ENCODE assay signal across 11 mouse cellular contexts in genomic region chr13:54101031-54101820, GRCm38 (mm10). TPM values are rescaled to one million over a fixed set of nuclear protein-coding genes. Genes with fewer than 3 reads are reported as not detected.
DNase-seq lines count a peak whose midpoint lies in the region; ATAC-seq and TF ChIP-seq lines count a peak whose summit lies in the region.
"Had no signal": no experiment of that assay in that cellular context is flagged by ENCODE, and none has a peak within 500 bp of the region (broad histone marks: within the 10 kb centered on the region; RNA-seq: fewer than 3 reads in every experiment).

No protein-coding gene starts in this region.

- peaks cover 2% of the 10 kb centered on the region; the same call in 1 of the 2 replicates for H3K36me3 ChIP-seq in midbrain, embryonic 11.5 days (ENCODE audit: control insufficient read depth, insufficient read depth, low read length)
- 0 out of 2 replicates have a peak, but pooled peaks cover 3% of the 10 kb centered on the region for H3K36me3 ChIP-seq in midbrain, embryonic 16.5 days (ENCODE audit: control insufficient read depth, insufficient read depth, low read length)
- no peaks in the 10 kb centered on the region for H3K36me3 ChIP-seq in forebrain, embryonic 11.5 days (ENCODE audit: control insufficient read depth, insufficient read depth, low read length)

- no peak for ATAC-seq in midbrain, embryonic 11.5 days (ENCODE audit: low FRiP score)
- no peak for ATAC-seq in midbrain, embryonic 16.5 days
- ATAC-seq in forebrain, embryonic 11.5 days (replicated peaks; ENCODE audit: low FRiP score): no peak
- ATAC-seq in cerebellum, adult (ENCODE audit: insufficient number of reproducible peaks, low FRiP score, low TSS enrichment): no peak
- ATAC-seq: forebrain, embryonic 14.5 days; midbrain, embryonic 13.5 days had no signal

- no peak for TF ChIP-seq POLR2A in cortical plate, adult 2 months (IDR thresholded peaks at IDR 0.05; ENCODE audit: extremely low read depth, insufficient read depth, low read length)

- H3K27me3 ChIP-seq in midbrain, embryonic 11.5 days (ENCODE audit: control insufficient read depth, insufficient read depth, low read length): no peaks in the 10 kb centered on the region
- no peaks in the 10 kb centered on the region for H3K27me3 ChIP-seq in midbrain, embryonic 16.5 days (ENCODE audit: control insufficient read depth, insufficient read depth, low read depth, low read length)
- H3K27me3 ChIP-seq in forebrain, embryonic 11.5 days (ENCODE audit: control insufficient read depth, insufficient read depth, low read length): no peaks in the 10 kb centered on the region
- H3K27me3 ChIP-seq: midbrain, embryonic 13.5 days had no signal

- no peak overlapping the region for H3K4me2 ChIP-seq in midbrain, embryonic 11.5 days
- H3K4me2 ChIP-seq in midbrain, embryonic 16.5 days (ENCODE audit: low read length): no peak overlapping the region
- no peak overlapping the region for H3K4me2 ChIP-seq in forebrain, embryonic 11.5 days (ENCODE audit: low read depth, low read length, severe bottlenecking)
- H3K4me2 ChIP-seq: midbrain, embryonic 13.5 days had no signal

- TF ChIP-seq CTCF in cortical plate, adult 2 months (IDR thresholded peaks at IDR 0.05; ENCODE audit: extremely low read depth, insufficient read depth, low read length): no peak

- peaks cover 4% of the 10 kb centered on the region; the same call in 1 of the 2 replicates for H3K4me1 ChIP-seq in midbrain, embryonic 11.5 days (ENCODE audit: control insufficient read depth, insufficient read depth, low read length)
- H3K4me1 ChIP-seq in midbrain, embryonic 16.5 days (ENCODE audit: control insufficient read depth, insufficient read depth, low read length): no peaks in the 10 kb centered on the region
- H3K4me1 ChIP-seq in cortical plate, adult 2 months (ENCODE audit: control insufficient read depth, insufficient read depth, low read length): peaks cover 16% of the 10 kb centered on the region
- no peaks in the 10 kb centered on the region for H3K4me1 ChIP-seq in forebrain, embryonic 11.5 days (replicated peaks; ENCODE audit: control insufficient read depth, insufficient read depth, low read length)

- H3K9me3 ChIP-seq in midbrain, embryonic 11.5 days (ENCODE audit: control insufficient read depth, low read length): no peaks in the 10 kb centered on the region
- H3K9me3 ChIP-seq in midbrain, embryonic 16.5 days (replicated peaks; ENCODE audit: control insufficient read depth, low read length, poor library complexity, severe bottlenecking): no peaks in the 10 kb centered on the region
- H3K9me3 ChIP-seq in forebrain, embryonic 11.5 days (ENCODE audit: control insufficient read depth, low read length): no peaks in the 10 kb centered on the region
- H3K9me3 ChIP-seq: midbrain, embryonic 13.5 days had no signal

- no peak overlapping the region for H3K9ac ChIP-seq in midbrain, embryonic 11.5 days (ENCODE audit: low read length)
- no peak overlapping the region for H3K9ac ChIP-seq in midbrain, embryonic 16.5 days (ENCODE audit: low read depth, low read length)
- H3K9ac ChIP-seq in forebrain, embryonic 11.5 days (ENCODE audit: low read length): no peak overlapping the region
- H3K9ac ChIP-seq: midbrain, embryonic 13.5 days had no signal

- no peak overlapping the region for H3K4me3 ChIP-seq in midbrain, embryonic 11.5 days (ENCODE audit: low read depth, low read length)
- no peak overlapping the region for H3K4me3 ChIP-seq in midbrain, embryonic 16.5 days (ENCODE audit: low read depth, low read length)
- H3K4me3 ChIP-seq in cortical plate, adult 2 months (ENCODE audit: insufficient read depth, low read length): no peak overlapping the region
- H3K4me3 ChIP-seq in forebrain, embryonic 11.5 days (ENCODE audit: low read depth, low read length): no peak overlapping the region
- H3K4me3 ChIP-seq: midbrain, embryonic 13.5 days had no signal

- no peak overlapping the region for H3K27ac ChIP-seq in midbrain, embryonic 11.5 days (ENCODE audit: low read depth, low read length)
- H3K27ac ChIP-seq in midbrain, embryonic 16.5 days (ENCODE audit: low read length): no peak overlapping the region
- peak overlapping the region; percentile 94 for H3K27ac ChIP-seq in cortical plate, adult 2 months (ENCODE audit: insufficient read depth, low read length)
- H3K27ac ChIP-seq in forebrain, embryonic 11.5 days (ENCODE audit: low read depth, low read length): no peak overlapping the region
- H3K27ac ChIP-seq: midbrain, embryonic 13.5 days had no signal

- WGBS in midbrain, embryonic 11.5 days: 92% methylated on average over 15 of the region's 15 CpGs
- 92% methylated on average over 15 of the region's 15 CpGs for WGBS in midbrain, embryonic 16.5 days
- 91% methylated on average over 15 of the region's 15 CpGs for WGBS in forebrain, embryonic 11.5 days

- DNase-seq in frontal cortex, adult 2 months (ENCODE audit: extremely low spot score in 1 of 2, low spot score in 1 of 2): peak; percentile 84 to 93
- no peak for DNase-seq in frontal cortex, postnatal 14 days (ENCODE audit: low spot score in 2 of 2)
- peak; percentile 47 for DNase-seq in midbrain, embryonic 11.5 days (ENCODE audit: low spot score, missing footprints)
- DNase-seq in left cerebral cortex, postnatal 36 days (ENCODE audit: low spot score in 2 of 2): peak; percentile 52 to 61
- no peak for DNase-seq in forebrain, embryonic 11.5 days (ENCODE audit: low spot score)
- DNase-seq: cerebellum, adult 18-20 months had no signal

- intact Hi-C loops in left cerebral cortex, postnatal 36 days (cut with DNase I): no loop called here

RNA-seq across cellular contexts. Expression of gene Sfxn1, which starts 29.6 kb away (rescaled TPM):
- polyA plus RNA-seq in frontal cortex, adult 2 months (2012; rRNA removed): 44.2 and 48.8 TPM in 2 replicates
- polyA plus RNA-seq in midbrain, embryonic 11.5 days (2014; fragmentation: Nextera tagmentation; extraction: Ambion mirVana): 92.7 and 94.9 TPM in 2 replicates
- 112 and 119 TPM in 2 replicates for polyA plus RNA-seq in midbrain, embryonic 16.5 days (2015; fragmentation: Nextera tagmentation; extraction: Ambion mirVana)
- polyA plus RNA-seq in cortical plate, adult 2 months (2012; rRNA removed): 42.7 and 45.0 TPM in 2 replicates
- 10 to 100 TPM; 46.0 to 47.8 TPM for total RNA-seq in left cerebral cortex, postnatal 36 days (2021)
- polyA plus RNA-seq in forebrain, embryonic 11.5 days (2014; fragmentation: Nextera tagmentation; extraction: Ambion mirVana): 94.5 and 96.9 TPM in 2 replicates

RNA-seq across cellular contexts. Expression of gene Drd1, which starts 45.7 kb away (rescaled TPM):
- 4.8 and 5.6 TPM in 2 replicates for polyA plus RNA-seq in frontal cortex, adult 2 months (2012; rRNA removed)
- 0.55 and 0.86 TPM in 2 replicates for polyA plus RNA-seq in midbrain, embryonic 11.5 days (2014; fragmentation: Nextera tagmentation; extraction: Ambion mirVana)
- 3.5 and 5.2 TPM in 2 replicates for polyA plus RNA-seq in midbrain, embryonic 16.5 days (2015; fragmentation: Nextera tagmentation; extraction: Ambion mirVana)
- 4.8 and 16.2 TPM in 2 replicates for polyA plus RNA-seq in cortical plate, adult 2 months (2012; rRNA removed)
- 10 to 100 TPM; 30.1 to 51.9 TPM for total RNA-seq in left cerebral cortex, postnatal 36 days (2021)
- 0.15 and 0.19 TPM in 2 replicates for polyA plus RNA-seq in forebrain, embryonic 11.5 days (2014; fragmentation: Nextera tagmentation; extraction: Ambion mirVana)

Comparison
In these comparisons a context has a peak if more than half of its experiments do, and no peak if none do; other contexts are left out.
1. DNase-seq: peak in frontal cortex, adult 2 months (2 of 2), midbrain, embryonic 11.5 days (single experiment) and left cerebral cortex, postnatal 36 days (2 of 2); none in frontal cortex, postnatal 14 days (0 of 2) and forebrain, embryonic 11.5 days (single experiment).